Mouse (Mus musculus): Measurements from ENCODE around the gene Slc31a1.

DNA sequence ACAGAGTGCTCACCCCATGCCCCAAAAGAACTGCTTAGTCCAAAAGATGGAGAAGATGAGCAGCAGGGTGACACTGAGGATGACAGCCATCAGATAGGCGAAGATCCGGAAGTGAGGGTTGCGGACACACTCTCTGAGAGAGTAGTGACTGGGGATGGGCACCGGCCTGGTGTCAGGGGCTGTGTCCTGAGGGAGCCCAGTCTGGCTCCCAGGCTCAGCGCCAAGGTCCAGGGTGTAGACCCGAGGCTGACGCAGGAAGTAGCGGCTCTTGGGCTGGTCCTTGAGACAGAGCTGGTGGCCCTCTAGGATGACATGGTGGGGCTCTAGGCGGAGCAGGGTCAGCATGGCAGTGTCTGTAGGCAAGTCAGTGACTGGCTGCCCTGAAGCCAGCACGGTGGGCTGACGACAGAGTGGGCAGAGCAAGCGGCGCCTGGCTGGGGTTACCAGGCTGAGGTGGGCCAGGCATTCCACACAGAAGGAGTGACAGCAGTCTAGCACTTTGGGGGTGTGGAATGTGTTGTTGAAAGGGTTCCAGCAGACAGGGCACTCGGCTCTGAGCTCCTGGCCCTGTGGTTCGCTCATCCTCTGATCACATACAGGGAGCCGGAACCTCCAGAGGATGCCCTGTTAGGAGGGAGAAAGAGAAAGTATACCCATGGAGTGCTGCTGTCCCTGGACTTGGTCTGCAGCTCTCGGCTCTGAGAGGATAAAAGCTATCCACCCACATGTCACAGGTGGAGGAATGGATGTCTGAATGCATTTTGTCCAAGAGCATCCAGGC lies 67.6 kb downstream of the Slc31a1 start:
- TF ChIP-seq POLR2A (IDR thresholded peaks at IDR 0.05; ENCODE audit: insufficient read depth, low read depth, low read length) (no peak), EP300 (IDR thresholded peaks at IDR 0.05; ENCODE audit: insufficient read depth, low read depth, low read length) (no peak), CTCF (IDR thresholded peaks at IDR 0.05) (no peak)

All from heart, adult 2 months (tissue).